Mouse (Mus musculus): ENCODE measurements at regions not wholly inside any gene's neighbourhood (a gene's known extent, or its start where the extent isn't known, plus 50 kb on each side); places are given as distances from the start of the nearest gene placed in this dataset.

GRCm38 (mm10) chr14:61665815-61666214 is 58.6 kb downstream of the Kcnrg start:
- no peak for DNase-seq (ENCODE audit: low read depth, low spot score)

- no peak for DNase-seq (ENCODE audit: low read depth, low spot score)
Measured at GRCm38 (mm10) chr14:61673184-61673583, 65.9 kb downstream of the Kcnrg start.

GRCm38 (mm10) chr14:61678107-61678506 is 70.8 kb downstream of the Kcnrg start:
- no peak for DNase-seq (ENCODE audit: low read depth, low spot score)

GRCm38 (mm10) chr14:61680818-61681707 is 73.8 kb downstream of the Kcnrg start:
- peak; percentile 88 for DNase-seq (ENCODE audit: low read depth, low spot score)

GRCm38 (mm10) chr14:61681708-61682701 is 74.7 kb downstream of the Kcnrg start:
- DNase-seq (ENCODE audit: low read depth, low spot score) = peak; percentile 80

GRCm38 (mm10) chr14:61682721-61683355 is 75.6 kb downstream of the Kcnrg start:
- peak; percentile 64 for DNase-seq (ENCODE audit: low read depth, low spot score)

- peak; percentile 9 for DNase-seq (ENCODE audit: low read depth, low spot score)
Measured at GRCm38 (mm10) chr14:61683356-61683740, 76.1 kb downstream of the Kcnrg start.

GRCm38 (mm10) chr14:61683791-61684411 is 76.6 kb downstream of the Kcnrg start:
- DNase-seq (ENCODE audit: low read depth, low spot score) = peak; percentile 13

- peak; percentile 26 for DNase-seq (ENCODE audit: low read depth, low spot score)
Measured at GRCm38 (mm10) chr14:61684473-61685230, 77.4 kb downstream of the Kcnrg start.

- no peak for DNase-seq (ENCODE audit: low read depth, low spot score)
Measured at GRCm38 (mm10) chr14:61685231-61685800, 78.1 kb downstream of the Kcnrg start.

GRCm38 (mm10) chr14:61686101-61686691 is 78.9 kb downstream of the Kcnrg start:
- peak; percentile 51 for DNase-seq (ENCODE audit: low read depth, low spot score)

GRCm38 (mm10) chr14:61686821-61687341 is 79.6 kb downstream of the Kcnrg start:
- peak; percentile 42 for DNase-seq (ENCODE audit: low read depth, low spot score)

GRCm38 (mm10) chr14:61687346-61688012 is 80.2 kb downstream of the Kcnrg start:
- DNase-seq (ENCODE audit: low read depth, low spot score) = no peak

- no peak for DNase-seq (ENCODE audit: low read depth, low spot score)
Measured at GRCm38 (mm10) chr14:61688013-61688520, 80.8 kb downstream of the Kcnrg start.

- peak; percentile 54 for DNase-seq (ENCODE audit: low read depth, low spot score)
Measured at GRCm38 (mm10) chr14:61688666-61689065, 81.4 kb downstream of the Kcnrg start.

GRCm38 (mm10) chr14:61689281-61689680 is 82.0 kb downstream of the Kcnrg start:
- peak; percentile 24 for DNase-seq (ENCODE audit: low read depth, low spot score)

- DNase-seq (ENCODE audit: low read depth, low spot score) = peak; percentile 7
Measured at GRCm38 (mm10) chr14:61689776-61690175, 82.5 kb downstream of the Kcnrg start.

- no peak for DNase-seq (ENCODE audit: low read depth, low spot score)
Measured at GRCm38 (mm10) chr14:61691785-61692372, 84.6 kb downstream of the Kcnrg start.

All from ZHBTc4 (cell line).